Mouse (Mus musculus): Measurements from ENCODE around the gene Dusp23. TPM values are rescaled to one million over a fixed set of nuclear protein-coding genes. Genes with fewer than 3 reads are reported as not detected.

The Dusp23 gene
- total RNA-seq (2022): 1 to 10 TPM; 4.3 to 6.3 (median 5.5) TPM

DNA sequence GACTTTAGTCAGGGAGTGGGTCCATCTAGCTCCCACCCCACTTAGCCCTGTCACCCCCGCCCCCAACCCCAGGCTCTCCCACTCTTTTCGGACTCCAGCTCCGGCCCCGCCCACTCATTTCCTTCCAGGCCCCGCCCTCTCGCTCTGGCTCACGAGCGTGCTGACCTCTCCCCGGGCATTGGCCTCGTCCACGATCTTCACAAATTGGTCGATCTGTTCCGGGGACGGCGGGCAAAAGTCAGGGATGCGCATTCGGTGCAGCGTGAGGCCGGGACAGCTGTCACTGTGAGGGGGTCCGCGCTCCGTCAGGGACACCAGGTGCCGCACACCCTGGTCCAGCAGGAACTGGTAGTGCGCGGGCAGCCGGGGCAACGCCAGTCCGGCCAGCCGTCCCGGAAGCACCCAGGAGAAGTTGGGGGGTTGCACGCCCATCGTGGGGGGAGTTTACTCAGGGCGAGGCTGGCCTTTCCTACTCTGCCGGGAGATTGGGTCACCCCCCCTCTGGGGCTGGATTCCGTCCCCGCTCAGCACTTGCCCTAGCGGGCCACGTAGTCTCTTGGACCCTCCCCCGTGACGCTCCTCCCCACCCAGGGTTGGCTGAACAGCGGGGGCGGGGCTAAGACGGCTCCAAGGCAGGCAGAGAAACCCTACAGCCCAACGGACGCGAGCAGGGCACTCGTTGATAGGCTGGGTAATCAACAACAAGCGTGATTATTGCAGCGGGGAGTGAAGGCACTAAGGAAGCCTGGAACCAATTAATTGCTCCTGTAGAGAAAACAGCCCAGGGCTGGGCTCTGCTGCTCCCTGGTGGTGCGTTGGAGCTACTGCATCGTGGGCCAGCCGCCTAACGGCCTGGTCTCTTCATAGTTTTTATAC, at the start of gene Dusp23:
Gene Dusp23 (minus strand): TSS at position 512 of the 876 bp plus-strand sequence.
- peak; percentile 77 to 95 for DNase-seq (ENCODE audit: low spot score in 2 of 2)

DNA sequence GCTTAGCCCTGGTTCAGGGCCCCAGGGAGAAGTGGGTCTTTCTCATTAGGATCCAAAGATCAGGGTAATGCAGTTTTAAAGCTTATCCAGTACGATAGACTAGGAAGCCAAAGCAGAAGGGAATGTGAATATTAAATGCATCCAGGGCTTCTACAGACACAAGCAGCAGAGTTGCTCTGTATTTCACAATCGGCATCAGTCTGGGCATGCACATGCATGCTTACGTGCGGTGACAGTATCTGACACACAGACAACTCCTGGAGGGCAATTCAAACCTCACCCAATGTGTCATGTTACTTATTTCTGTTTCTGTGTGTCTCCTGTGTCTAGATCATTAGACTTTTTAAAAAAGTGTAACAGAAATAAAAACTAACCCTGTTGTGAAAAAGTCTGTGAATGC, 48.0 kb upstream of the Dusp23 start:
- DNase-seq (ENCODE audit: low spot score in 2 of 2): no peak

DNA sequence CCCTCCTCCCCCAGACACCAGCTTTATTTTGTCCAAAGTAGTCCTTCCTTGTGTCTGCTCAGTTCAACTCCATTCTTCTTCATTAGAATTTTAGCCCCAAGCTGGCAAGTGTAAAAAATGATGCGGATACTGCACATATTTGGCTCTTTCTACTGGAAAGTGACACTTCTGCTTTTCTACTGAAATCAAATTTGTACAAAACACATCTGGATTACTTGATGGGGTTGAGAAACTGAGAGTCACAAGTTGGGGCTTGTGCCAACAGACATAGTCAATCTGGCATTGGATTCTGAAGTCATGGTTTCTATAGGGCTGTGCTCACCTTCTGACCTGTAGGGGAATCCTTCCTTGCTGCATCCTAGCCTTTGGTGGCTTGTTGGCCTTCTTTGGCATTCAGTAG, 38.0 kb upstream of the Dusp23 start:
- no peak for DNase-seq (ENCODE audit: low spot score in 2 of 2)

DNA sequence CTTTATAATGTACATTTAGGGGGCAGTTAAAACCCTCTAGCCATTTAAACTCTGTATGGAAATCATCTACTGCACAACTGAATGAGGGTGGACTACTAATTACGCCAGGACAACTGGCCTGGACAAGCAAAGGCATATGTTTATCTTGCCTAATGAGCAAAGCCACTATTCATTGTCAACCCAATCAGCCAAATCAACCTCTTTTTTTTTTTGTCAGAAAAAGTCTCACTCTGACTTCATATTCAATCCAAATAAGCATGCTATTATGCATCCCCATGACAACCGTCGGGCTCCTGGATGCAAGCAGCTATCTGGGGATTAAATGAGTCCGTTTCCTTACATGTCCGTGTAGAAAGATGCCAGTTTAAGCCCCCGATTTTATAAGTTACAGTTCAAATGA, 34.8 kb upstream of the Dusp23 start:
- no peak for DNase-seq (ENCODE audit: low spot score in 2 of 2)

DNA sequence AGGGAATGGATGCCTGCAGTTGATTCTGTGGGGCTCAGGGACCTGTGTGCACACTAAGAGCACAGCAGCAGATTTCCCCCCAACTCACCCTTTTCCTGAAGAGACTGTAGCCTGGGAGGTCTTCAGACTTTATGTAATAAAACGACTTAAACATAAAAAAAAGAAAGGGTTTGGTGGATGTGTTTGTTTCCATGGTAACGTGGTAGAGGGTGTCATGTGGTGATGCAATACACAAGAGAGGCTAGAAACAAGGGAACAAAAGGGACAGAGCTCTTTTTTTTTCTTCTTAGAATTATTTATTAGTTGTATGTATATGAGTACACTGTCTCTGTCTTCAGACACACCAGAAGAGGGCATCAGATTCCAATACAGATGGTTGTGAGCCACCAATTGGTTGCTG, 32.7 kb upstream of the Dusp23 start:
- DNase-seq (ENCODE audit: low spot score in 2 of 2): no peak

DNA sequence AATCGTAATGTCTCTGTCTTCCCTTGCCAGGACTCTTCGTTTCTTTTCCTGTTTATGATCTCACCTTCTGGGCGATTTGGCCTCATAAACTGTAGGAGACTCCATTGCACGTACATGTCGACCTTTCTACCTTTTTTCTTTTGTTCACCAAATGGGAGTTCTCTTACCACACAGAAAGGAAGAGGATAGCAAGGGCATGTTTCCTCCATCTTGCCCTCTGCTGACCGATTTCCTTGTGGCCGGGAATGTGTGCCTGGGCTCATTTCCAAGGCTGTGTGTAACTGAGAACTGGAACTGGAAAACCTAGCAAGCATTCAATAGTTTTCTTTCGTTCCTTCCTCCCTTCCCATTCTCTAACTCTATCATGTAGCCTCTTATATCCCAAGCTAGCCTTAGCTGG, 26.9 kb upstream of the Dusp23 start:
- no peak for DNase-seq (ENCODE audit: low spot score in 2 of 2)

DNA sequence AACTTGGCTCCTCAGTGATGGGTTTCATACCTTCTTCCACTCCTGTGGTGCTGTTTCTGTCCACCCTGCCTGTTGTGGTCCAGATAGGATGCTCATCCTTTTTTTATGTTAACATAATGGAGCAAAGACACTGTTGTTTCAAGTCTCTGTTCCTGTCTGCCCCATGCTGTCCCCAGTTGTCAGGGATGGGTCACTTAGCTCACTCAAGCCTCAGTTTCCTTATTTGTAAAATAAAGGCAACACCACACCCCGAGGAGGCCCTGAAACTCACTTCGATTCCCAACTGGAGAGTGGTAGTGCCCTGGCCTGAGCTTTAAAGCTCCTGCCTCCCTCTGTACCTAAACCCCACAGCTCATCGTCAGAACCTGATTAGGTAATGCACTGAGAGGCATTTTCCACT, 24.5 kb upstream of the Dusp23 start:
- DNase-seq (ENCODE audit: low spot score in 2 of 2): no peak

DNA sequence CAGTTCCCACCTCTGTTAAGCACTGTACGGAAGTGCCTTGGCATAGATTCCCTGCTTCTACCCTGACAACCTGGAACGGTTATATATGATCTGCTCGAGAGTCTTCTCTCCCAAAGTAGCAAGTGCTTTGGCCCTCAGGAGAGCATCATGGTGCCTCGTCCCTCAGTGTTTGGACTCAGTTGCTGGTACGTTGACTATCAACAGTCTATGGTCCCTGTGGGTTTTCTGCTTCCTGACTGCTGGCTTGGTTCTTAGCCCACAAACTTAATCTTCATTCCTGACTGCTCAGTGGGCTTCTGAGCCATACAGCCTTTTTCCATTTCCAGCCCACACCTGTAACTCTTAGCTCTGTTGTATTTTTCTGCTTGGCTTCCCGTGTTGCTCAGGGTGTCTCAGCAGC, 21.1 kb upstream of the Dusp23 start:
- no peak for DNase-seq (ENCODE audit: low spot score in 2 of 2)

DNA sequence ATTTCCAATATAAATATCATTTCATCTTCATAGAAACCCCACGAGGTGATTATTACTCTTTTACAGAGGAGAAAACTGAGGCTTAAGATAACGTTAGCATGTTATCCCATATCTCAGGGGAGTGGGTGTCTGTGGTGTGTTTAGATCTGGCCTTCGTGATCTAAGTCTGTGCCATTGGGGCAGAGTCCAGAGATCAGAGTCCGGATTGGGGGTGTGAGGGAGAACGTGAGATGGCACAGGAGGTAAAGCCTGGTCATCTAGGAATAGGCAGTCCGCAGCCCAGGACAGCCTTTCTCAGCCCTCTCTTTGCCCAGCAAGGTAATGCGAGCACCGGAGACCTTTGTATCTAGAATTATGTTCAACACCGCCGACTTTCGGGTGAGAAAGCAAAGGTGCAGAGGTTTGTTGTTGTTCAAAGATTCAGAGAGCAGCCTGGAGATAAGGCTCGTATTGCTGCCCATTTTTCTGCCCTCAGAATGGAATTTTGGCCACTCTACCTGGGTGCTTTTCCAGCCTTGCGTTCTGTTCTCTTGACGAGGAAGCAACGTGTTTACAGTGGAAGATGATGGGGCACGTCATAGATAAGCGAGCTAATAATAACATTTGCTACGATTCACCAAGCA, 19.4 kb upstream of the Dusp23 start:
- no peak for DNase-seq (ENCODE audit: low spot score in 2 of 2)

DNA sequence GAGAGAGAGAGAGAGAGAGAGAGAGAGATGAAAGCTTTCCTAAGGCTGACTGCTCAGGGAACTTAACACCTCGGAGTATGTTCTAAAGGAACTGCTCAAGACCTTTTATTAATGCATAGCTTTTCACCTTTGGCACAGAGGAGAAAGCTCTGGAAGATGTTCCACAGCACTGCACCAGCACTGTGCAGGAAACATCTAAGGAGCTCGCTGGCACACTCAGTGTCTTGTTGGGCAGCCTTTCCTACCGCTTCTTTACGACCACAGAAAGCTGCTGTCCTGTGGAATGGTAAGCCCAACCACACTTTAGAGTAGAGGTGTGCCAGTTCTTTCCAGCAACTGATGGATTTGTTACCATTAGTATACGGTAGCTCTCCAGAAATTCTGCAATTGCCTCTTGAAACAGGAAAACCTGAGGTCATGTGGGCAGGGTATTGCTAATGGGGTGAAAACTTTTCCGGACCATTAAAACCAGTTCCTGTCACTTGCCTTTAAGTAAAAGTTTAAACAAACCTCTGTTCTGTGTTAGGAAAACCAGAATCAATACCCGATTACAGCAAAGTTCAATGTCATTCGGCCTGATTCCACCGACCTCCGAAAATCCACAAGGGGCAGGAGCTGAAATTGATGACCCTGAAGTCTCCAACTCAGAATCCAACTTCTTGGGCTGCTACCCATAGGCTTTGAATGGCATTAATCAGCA, 18.7 kb upstream of the Dusp23 start:
- no peak for DNase-seq (ENCODE audit: low spot score in 2 of 2)

DNA sequence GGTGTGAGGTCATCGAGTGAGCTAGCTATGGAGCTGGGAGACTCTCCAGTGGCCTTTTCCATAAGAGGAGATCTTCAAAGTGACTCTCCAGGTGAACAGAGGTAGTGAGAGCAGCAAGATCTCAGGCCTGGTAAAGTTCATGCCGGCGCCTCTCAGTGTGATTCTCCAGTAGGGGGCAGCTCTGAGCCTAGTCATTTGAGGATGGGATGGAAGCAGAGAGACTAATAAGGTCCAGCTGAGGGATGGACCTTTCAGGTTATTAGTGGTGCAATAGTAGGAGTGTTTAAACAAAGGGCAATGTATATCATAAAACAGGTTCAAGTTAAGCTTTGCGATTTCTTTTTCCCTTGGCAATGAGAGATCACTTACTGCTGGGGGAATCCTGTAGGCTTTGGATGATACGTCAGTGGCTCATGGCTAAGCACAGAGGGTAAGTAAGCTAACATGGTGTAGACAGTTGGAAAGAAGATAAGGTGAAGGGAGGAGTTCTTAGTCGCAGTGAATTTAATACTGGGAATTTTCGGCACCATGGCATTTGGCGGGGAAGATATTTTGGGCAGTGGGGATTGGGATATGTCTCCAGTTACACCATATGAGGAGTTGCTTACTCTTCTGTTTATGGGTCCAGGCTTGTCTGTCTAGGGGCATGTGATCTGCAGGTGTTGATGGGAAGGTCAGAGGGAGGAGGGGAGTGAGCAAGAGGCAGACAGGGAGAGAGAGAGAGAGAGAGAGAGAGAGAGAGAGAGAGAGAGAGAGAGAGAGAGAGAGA, 17.9 kb upstream of the Dusp23 start:
- DNase-seq (ENCODE audit: low spot score in 2 of 2): no peak

DNA sequence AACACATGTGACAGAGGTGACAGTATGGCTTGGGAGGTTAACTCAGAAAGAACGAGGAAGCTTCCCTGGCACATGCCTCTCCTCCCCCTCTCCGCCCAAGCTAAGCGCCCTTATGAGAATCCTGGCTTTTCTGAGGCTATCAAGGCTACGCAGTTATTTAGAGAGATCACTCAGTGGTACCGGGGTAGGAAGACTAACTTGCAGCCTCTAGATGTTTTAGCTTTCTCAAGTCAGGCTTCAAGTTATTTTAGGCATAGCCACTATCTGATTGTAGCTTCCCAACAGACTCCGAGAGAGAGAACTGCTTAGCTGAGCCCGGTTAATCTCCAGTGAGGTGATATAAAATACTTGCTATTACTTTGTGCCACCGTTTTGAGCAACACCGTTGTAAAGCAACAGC, 16.6 kb upstream of the Dusp23 start:
- DNase-seq (ENCODE audit: low spot score in 2 of 2): no peak

DNA sequence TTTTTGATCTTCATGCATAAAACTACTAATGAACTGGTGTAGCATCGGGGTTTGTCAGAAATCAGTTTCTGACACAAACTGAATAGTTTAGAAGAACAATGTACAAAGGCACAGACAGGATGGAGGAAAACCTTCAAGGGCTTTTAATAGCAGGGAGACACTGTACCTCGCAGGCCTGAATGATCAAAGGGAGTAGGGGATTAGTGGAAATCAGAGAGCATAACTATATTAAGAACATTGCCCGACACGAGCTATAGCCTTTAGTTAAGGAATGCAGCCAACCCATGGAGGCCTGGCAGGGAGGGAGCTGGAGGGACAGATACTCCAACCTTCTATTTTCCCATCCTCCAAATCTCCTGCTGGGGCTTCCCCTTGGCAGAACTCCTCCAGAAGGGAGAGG, 14.5 kb upstream of the Dusp23 start:
- no peak for DNase-seq (ENCODE audit: low spot score in 2 of 2)

DNA sequence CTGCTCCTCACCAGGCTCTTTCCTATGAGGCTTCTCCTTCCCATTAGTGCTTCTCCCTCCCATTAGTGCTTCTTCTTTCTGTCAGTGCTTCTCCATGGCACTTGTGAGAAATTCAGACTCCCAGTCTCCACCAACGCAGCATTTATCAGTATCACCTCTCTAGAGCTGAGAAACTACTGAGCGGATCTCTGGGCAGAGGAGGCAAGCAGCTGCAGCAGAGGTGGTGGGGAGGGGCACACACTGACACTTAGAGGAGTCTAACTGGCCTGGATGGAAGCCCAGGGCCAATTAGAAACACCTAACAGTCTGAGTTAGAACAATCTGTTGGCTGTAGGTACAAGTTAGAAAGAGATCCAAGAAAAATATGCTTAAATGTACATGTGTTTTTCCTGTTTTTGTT, 6.0 kb upstream of the Dusp23 start:
- DNase-seq (ENCODE audit: low spot score in 2 of 2): peak in 1 of 2 experiments; percentile 22

DNA sequence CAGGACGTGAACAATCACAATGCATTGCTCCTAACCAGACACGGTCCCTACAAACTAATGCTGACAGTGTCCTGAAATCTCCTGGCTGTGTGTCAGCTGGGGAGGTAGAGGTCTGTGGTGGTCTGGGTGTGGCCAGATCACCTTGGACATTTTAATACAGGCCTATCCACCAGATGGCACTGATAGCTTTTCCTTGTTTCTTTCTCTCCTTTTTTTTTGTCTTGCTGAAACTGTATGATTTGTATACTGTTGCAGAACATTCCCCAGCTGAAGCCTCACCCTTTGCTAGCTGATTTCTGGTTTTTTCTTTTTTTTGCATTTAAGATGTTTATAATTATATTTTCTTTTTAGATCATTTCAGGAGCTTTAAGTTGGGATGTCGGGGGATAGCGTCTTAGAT, 5.0 kb upstream of the Dusp23 start:
- DNase-seq (ENCODE audit: low spot score in 2 of 2): no peak

DNA sequence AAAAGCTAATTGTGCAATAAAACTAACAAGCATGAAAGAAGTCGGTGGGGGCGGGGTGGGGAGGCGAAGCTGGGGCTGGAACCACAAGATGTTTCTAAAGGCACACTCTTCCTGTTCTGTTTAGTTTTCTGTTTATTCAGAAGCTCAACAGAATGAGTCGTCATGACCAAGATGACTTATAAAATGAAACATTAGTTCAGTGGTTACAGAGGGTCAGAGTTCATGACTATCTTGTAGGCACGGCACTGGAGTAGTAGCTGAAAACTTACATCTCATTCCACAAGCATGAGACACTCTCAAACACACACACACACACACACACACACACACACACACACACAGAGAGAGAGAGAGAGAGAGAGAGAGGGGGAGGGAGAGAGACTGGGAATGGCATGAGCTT, 3.5 kb upstream of the Dusp23 start:
- no peak for DNase-seq (ENCODE audit: low spot score in 2 of 2)

DNA sequence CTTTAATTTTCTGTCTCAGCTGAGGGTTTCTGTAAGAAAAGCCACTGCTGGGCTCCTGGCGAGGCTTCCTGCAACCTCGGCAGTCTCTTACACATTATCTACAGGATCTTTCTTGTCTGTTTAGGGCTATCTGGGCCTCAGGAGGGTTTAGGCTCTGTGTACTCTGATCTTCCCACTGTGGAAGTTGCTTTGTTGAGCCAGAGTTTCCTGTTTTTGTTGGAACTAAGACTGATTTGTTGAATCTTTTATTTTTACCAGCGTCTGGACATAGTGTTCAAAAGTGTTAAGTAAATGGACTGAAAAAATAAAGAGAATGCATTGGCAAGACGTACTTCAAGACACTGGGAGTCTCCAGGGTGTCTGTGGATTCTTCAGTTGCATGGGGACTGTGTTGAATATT, 2.5 kb upstream of the Dusp23 start:
- no peak for DNase-seq (ENCODE audit: low spot score in 2 of 2)

DNA sequence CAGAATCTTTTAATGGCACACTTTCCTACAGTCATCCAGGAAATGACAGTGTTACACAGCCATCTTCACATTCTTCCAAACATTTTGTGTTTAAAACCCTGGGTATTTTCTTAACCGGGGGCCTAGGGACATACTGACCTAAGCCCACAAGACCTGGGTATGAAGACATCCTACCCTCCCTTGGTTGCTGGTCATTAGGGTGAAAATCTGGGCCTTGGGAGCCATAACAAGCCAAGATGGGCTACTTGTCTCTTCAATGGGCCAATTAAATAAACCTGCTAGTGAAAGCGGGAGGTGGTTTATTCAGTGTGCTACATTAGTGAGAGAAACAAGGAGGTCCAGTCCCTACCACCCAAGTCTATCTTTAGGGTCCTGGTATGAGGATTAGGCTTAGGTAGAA, 1.4 kb upstream of the Dusp23 start:
- no peak for DNase-seq (ENCODE audit: low spot score in 2 of 2)

DNA sequence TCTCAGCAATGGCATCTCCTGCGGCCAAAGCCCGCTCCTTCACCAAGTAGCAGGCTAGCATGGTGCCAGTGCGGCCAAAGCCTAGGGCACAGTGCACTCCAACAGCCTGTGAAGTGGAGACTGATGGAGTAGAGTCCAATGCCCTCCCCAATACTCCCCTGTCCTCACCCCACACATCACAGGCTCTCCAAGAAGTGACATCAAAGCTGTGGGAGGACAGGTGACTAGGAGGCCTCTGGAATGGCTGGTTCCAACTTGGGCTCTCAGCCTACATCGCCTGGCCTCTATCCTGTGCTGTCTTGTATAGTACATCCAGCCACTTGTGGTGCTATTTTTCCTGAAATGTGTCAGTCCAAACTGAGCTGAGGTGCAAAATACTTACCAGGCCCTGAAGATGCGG, 1.0 kb downstream of the Dusp23 start:
- no peak for DNase-seq (ENCODE audit: low spot score in 2 of 2)

DNA sequence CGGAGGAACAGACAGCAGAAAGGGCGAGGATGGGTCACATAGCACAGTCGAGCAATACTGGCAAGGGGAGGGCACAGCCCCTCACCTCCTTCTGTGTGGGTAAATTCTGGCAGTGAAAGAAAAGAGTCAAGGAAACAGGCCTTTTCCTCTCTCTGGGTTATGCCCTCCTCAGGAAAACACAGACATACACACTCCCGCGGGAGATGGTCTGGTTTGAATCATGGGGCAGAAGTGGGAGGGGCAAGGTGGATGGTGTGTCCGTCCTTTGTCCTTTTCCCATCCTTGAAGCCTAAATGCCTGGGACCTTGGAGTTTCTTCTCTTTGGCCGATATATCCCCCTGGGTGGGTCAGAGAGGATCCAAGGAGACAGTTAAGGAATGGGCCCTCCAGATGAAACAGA, 2.9 kb downstream of the Dusp23 start:
- DNase-seq (ENCODE audit: low spot score in 2 of 2): no peak

DNA sequence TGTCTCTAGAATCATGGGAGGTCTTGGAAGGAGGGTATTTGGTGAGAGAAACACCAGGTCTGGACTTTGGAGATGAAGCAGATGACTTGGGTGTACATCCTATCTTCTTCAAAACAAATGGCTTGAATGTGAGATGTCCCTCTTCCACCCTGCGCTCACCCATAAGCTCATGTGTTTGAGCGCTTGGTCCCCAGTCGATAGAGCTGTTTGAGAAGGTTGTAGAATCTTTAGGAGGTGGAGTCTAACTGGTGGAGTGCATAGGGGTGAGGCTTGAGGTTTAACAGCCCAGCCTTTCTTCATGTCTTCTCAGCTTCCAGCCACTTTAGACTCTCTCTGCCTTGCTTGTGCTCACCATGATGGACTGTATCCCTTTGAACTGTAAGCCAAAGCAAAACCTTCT, 6.5 kb downstream of the Dusp23 start:
- DNase-seq (ENCODE audit: low spot score in 2 of 2): no peak

DNA sequence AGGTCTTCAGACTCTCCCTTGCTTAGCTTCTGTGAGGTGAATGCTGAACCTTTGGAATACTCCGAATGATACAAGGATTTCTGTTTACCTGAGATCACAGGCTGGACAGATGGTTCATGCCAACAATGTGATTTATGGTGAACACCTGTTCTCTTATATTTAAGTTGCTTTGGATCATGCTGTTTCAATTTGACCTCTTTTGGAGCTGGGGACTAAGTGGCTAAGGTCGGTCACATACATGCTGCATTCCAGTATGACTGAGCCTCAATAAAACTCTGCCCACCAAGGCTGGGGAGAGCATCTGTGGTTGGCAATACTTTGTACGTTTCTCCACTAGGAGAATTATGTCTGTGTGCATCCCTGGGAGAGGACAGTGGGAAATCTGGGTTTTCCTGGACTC, 8.7 kb downstream of the Dusp23 start:
- no peak for DNase-seq (ENCODE audit: low spot score in 2 of 2)
